Mouse (Mus musculus) thymus, postnatal 4 days (tissue): Measurements from ENCODE around the gene Hoxc13.

Experiments
- DNase-seq: peaks from one replicate; pipeline ENCODE4 v3.0.0; 2021

Gene Hoxc13

GRCm38 (mm10) chr15:102921053-102922011 is at the start of gene Hoxc13:
Hoxc13 (plus strand) TSS chr15:102921103.
- peak; percentile 9 for DNase-seq

DNA sequence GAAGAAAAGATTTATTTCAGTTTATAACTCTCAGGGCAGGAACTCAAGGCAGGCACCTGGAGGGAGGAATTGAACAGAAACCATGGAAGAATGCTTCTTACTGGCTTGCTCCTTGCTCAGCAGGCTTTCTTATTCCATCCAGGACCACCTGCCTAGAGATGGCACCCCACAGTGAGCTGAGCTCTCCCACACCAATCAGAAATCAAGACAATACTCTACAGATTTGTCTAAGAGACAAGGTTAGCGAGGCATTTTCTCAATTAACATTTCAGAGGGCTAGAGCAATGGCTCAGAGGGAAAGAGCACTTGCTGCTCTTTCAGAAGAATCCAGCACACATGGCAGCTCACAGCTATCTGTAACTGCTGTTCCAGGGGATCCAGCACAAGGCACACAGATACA is 35.1 kb upstream of the Hoxc13 start:
- DNase-seq: no peak

GRCm38 (mm10) chr15:102895115-102895514 is 25.8 kb upstream of the Hoxc13 start:
- no peak for DNase-seq

DNA sequence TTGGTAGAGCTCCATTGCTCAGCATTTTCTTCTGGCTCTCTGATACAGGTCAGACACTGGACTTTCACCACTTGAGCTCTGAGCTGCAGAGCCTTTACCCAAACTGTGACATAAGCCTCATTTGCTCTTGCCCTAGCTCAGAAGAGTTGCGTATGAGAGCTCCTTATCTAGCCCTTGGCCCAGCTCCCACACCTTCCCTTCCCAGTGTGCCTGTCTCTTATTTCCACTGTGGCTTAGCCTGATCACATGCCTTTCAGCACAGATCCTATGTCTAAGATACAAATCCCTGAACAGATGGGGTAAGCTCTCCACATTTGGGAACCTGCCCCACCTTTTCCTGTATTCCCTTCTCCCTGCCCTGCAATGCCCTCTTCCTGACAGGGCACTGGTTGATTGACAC is 16.0 kb upstream of the Hoxc13 start:
- no peak for DNase-seq

DNA sequence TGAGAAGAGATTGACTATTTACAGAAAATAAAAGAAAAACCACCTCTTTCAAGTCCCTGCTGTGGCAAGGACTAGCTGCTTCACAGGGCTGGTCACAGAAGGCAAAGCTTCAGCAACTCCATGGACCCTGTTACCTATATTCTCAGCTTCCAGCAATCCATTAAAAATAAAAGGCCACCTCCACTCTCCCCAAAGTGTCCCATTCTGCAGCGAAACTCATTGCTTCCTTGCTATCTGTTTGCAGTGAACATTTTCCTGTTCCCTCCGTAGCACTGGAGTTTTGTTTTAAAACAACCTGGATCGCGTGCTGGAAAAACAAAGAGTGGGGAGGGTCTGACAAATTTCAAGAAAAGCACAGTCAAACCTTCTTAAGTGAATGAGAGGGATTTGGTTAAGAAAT is 11.4 kb upstream of the Hoxc13 start:
- no peak for DNase-seq

DNA sequence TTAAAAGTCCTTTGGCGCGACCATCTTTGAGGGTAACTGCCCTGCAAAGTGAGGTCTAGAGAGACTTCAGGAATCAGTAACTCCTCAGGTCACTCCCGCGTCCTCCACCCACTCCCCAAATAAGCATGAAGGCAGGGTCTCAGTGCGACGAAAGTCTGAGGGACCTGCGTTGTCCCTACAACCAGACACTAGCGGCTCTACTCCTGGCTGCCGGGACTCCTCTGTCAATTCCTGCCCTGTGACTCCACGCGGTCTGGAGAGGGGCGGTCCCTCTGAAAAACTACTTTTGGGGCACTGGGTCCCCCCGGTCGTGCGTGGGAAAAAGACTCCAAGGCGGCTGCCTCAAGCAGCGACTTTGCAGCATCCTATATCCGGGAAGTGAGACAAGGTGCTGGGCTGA is 10.9 kb upstream of the Hoxc13 start:
- no peak for DNase-seq

DNA sequence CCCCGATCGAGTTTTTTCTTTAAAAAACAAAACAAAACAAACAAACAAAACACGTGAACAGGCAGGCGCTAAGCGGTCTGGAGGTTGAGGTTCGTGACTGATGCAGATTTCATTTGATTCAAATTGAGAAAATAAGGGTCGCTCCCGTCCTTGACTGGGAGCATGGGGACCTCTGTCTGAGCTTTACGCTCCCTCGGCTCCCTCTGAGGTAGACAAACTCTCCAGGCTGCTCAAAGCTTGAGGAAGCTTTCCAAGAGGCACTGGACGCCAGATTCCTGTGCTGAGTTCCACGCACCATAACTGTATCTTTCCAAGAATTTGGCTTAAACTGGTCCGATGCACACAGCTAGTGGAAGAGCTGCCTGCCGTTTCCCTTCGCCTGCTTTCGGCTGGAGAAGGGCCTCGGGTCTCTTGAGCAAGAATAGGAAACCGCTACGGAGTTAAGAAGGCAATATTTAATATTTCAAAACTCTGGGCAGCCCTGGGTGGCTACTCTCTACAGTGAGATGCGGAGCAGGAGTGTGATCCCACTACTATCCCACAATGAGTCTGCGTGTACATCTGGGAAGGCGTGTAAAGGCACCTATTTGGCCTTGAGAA is 10.3 kb upstream of the Hoxc13 start:
- DNase-seq: no peak

- DNase-seq: no peak
These were observed 7.8 kb upstream of the Hoxc13 start for GRCm38 (mm10) chr15:102913038-102913585.

- no peak for DNase-seq
These were observed 2.8 kb upstream of the Hoxc13 start for GRCm38 (mm10) chr15:102917972-102918572.

DNA sequence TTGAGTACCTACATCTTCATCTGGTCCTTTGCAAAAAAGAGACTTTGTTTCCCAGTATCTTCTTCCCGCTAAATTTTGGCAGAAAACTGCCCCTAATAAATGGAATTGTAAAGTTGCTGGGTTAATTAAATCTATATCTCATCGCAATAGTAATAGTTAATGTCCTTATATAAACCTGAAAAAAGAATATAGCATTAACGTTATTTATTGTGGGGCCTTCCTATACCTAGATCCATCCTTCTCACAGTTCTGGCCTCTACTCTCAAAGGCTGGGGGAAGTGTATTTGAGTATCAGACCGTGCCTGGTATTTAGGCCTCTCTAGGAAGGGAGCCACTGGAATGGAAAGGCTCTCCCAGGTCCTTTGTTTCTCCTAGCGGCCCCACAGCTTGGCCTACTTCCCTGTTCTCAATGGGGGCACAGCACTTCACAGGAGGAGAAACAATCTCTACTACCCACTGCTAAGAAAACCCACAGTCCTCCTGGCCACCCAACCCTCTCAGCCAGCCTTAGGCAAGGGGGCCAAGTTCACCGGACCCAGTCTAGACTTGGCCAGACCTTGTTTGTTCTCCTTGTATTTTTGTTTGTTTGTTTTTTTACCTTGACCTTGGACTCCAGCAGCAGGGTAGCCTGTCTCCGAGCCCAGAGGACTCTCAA is 2.2 kb upstream of the Hoxc13 start:
- DNase-seq: no peak

- no peak for DNase-seq
These were observed 1.3 kb upstream of the Hoxc13 start for GRCm38 (mm10) chr15:102919336-102920180.

DNA sequence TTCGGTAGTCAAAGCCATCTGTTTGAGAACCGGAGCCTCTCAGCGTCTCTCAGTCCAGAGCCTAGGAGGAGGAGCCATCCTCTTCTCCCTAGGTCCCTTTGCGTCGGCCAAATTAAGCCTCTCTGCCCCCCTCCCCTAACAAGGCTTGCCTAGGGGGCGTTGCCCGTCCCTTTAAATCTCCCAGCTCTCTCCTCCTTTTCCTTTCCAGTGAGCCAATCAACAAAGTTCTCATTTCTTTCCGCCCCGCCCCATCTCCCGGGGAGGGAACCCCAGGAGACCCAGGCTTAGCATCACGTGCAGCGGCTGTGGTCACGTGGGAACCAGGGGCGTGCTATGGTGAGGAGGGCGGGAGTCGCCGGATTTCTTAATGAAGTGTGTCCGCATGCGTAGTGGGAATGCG is 284 bp upstream of the Hoxc13 start:
- DNase-seq: peak; percentile 16

DNA sequence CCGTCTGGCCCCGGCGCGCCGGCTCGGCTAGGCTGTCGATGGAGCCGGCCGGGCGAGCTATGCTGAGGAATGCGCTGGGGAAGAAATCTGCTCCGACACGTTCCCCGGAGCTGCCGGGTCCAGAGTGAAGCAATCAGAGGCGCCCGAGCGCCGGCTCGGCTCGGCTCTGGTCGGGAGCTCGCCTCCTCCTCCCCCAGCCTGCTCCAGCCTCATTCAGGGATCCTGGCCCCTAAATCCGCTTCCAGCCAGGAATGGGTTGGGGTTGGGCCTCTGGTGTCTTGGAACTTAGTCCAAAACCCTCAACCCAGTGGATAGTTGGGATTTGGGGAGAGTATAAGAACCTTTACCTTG is 1.1 kb downstream of the Hoxc13 start:
- DNase-seq: peak; percentile 11

- DNase-seq: no peak
These were observed 2.0 kb downstream of the Hoxc13 start for GRCm38 (mm10) chr15:102922636-102923500.

- no peak for DNase-seq
These were observed 6.2 kb downstream of the Hoxc13 start for GRCm38 (mm10) chr15:102927032-102927645.

- peak; percentile 10 for DNase-seq
These were observed 10.9 kb downstream of the Hoxc13 start for GRCm38 (mm10) chr15:102931706-102932358.

DNA sequence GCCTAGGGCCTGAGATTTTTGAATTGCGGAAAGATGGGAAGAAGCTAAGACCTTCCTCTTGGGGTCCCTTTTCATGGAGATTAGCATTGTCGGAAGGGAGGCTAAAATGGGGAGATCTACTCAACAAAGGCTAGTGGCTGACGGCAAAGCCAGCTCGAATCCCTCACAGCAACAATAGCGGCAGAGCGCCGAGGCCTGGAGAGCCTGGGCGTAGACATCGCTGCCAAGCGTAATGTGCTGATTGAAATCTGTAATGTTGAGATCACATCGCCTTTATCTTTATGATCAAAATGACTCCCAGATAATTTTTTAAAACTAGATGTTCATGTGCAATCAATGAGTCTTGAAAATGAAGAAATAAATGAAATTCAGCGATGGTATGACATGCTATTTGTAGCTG is 13.5 kb downstream of the Hoxc13 start:
- DNase-seq: no peak

- DNase-seq: peak; percentile 11
These were observed 14.0 kb downstream of the Hoxc13 start for GRCm38 (mm10) chr15:102934897-102935296.

DNA sequence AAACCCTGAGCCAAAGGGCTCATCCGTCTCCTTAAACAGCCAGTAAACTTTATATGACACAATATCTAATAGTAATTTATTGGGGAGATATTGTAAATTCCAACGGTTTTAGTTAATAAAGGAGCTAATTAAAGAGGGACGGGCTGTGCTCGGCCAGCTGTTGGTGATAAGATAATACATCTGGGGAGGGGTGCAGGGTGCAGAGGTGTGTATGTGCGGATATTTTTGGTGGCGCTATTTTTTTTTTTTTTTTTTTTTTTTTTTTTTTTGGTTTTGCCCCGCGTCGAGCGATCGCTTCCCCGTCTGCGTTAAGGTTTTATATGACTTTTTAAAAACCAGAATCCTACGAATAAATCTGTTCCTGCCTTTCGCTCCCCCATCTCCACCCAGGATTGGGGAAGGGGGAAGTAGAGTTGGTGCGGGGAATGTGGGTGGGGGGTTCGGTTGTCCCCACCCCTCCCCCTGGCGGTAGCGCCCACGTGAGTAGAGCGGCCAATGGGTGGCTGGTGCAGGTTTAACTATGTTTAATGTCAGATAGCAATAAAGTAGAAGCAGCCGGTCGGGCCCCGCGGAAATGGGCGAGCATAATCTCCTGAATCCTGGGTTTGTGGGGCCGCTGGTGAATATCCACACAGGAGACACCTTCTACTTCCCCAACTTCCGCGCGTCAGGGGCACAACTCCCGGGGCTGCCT is 15.5 kb downstream of the Hoxc13 start, which contains the start of gene Hoxc12:
Gene Hoxc12 (plus strand): TSS at position 479 of the 694 bp plus-strand sequence.
- no peak for DNase-seq
